Mouse (Mus musculus) small intestine, adult 2 months (tissue): ENCODE measurements around the gene Abo. TPM values are rescaled to one million over a fixed set of nuclear protein-coding genes. Genes with fewer than 3 reads are reported as not detected.

Experiments
- H3K27ac ChIP-seq: fragments of 200-500 bp; 2 replicates; pipeline ENCODE4 v1.5.1; 2012; ENCODE audit warnings: low read depth, low read length, control low read depth, inconsistent platforms; ENCODE audit not compliant: insufficient read depth
- H3K27me3 ChIP-seq: fragments of 200-500 bp; 2 replicates; pipeline ENCODE4 v1.6.1; 2012; ENCODE audit warnings: mild to moderate bottlenecking, moderate library complexity, low read length, inconsistent platforms; ENCODE audit not compliant: control insufficient read depth, insufficient read depth
- H3K36me3 ChIP-seq: fragments of 200-500 bp; 2 replicates; pipeline ENCODE4 v1.6.1; 2012; ENCODE audit warnings: mild to moderate bottlenecking, low read length, control low read depth, inconsistent platforms; ENCODE audit not compliant: control insufficient read depth, insufficient read depth
- H3K4me1 ChIP-seq: fragments of 200-500 bp; 2 replicates; pipeline ENCODE4 v1.6.1; 2012; ENCODE audit warnings: low read length, inconsistent platforms, mixed read lengths; ENCODE audit not compliant: control insufficient read depth, insufficient read depth, insufficient read length
- H3K4me3 ChIP-seq: fragments of 200-500 bp; 2 replicates; pipeline ENCODE4 v1.5.1; 2012; ENCODE audit warnings: low read depth, mild to moderate bottlenecking, control low read depth, inconsistent platforms, low read length, moderate library complexity
- CTCF ChIP-seq: fragments of 200-500 bp; IDR thresholded peaks from 2 replicates; pipeline ENCODE4 v1.5.1; 2012; ENCODE audit warnings: low read depth, mild to moderate bottlenecking, control low read depth, inconsistent platforms, low read length, moderate library complexity, mixed read lengths; ENCODE audit not compliant: insufficient replicate concordance, insufficient read length; ENCODE audit errors: extremely low read depth
- POLR2A ChIP-seq: fragments of 200-500 bp; IDR thresholded peaks from 2 replicates; pipeline ENCODE4 v1.6.1; 2012; ENCODE audit warnings: low read depth, mild to moderate bottlenecking, control low read depth, inconsistent platforms, low read length, moderate library complexity
- WGBS: fragments of 180-500 bp; shearing (Covaris S2); methylation state at CpG from one replicate; pipeline ENCODE4 v1.1.7; 2018; 5-methylcytosine and 5-hydroxymethylcytosine counted together
- polyA plus RNA-seq: library from polyadenylated mRNA; depleted of rRNA; stranded (reverse); fragments of >200 nt; gene quantifications from 2 replicates; pipeline ENCODE4 v1.2.3, GENCODE M21; 2012

Abo gene
- polyA plus RNA-seq, 1 experiment = not detected

DNA sequence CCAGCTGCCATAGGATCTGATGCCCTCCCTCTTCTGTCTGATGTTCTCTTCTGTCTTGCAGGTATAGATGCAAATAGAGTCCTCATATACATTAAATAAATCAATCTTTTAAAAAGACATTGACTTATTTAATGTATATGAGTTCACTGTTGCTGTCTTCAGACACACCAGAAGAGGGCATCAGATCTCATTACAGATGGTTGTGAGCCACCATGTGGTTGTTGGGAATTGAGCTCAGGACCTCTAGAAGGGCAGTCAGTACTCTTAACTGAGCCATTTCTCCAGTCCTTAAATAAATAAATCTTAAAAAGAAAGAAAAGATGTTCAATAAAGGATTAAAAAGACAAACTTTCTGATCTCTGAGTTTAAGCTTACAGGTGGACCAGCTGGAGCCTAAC lies 44.6 kb upstream of the Abo start:
- Histone ChIP-seq H3K27ac (no peak overlapping the region), H3K4me3 (no peak overlapping the region), H3K27me3 (no peaks in the 10 kb centered on the region), H3K36me3 (peaks cover 28% of the 10 kb centered on the region), H3K4me1 (peaks cover 12% of the 10 kb centered on the region)
- TF ChIP-seq POLR2A (no peak), CTCF (no peak)

DNA sequence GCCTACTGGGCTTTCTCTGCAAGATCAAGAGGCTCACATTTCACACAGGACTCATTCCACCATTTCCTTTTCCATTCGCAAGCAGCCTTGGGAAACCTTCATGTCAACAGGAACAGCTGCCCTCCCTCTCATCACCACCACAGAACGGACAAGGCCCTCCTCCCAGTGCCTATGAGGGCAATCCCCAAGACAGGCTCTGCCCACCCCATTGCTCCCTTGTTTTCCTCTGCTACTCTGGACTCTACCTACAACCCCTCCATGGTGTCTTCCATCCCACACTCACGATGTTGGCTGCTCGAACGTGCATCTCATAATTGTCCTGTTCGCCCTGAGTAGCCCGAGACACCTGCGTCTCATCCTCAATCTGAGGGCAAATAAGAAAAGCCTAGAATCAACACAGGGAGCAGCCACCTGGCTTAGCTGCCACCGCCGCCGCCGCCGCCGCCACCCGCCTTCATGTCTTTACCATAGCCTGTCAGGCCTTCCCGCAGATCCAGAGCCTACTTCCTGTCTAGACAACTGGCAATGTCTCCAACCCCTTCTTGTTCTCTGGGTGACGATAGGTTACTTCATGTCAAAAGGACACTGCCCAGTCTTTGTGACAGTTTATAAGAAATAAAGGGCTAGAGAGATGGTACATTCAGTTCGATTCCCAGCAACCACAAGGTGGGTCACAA lies 44.1 kb upstream of the Abo start:
- WGBS = 35% methylated on average over 18 of the region's 18 CpGs
- Histone ChIP-seq H3K4me3 (peak overlapping the region; percentile 32), H3K27me3 (no peaks in the 10 kb centered on the region), H3K4me1 (peaks cover 12% of the 10 kb centered on the region), H3K27ac (no peak overlapping the region), H3K36me3 (peaks cover 26% of the 10 kb centered on the region)
- no peak for TF ChIP-seq CTCF
- TF ChIP-seq POLR2A = no peak

GRCm38 (mm10) chr2:26907109-26907508 lies 42.3 kb upstream of the Abo start:
- H3K4me1 ChIP-seq = peaks cover 17% of the 10 kb centered on the region
- no peak overlapping the region for H3K4me3 ChIP-seq
- 17% methylated on average over 4 of the region's 4 CpGs for WGBS
- no peaks in the 10 kb centered on the region for H3K27me3 ChIP-seq
- TF ChIP-seq POLR2A (no peak), CTCF (peak; percentile 90; the same call in 1 of the 2 replicates)
- H3K27ac ChIP-seq = no peak overlapping the region
- H3K36me3 ChIP-seq = peaks cover 10% of the 10 kb centered on the region

DNA sequence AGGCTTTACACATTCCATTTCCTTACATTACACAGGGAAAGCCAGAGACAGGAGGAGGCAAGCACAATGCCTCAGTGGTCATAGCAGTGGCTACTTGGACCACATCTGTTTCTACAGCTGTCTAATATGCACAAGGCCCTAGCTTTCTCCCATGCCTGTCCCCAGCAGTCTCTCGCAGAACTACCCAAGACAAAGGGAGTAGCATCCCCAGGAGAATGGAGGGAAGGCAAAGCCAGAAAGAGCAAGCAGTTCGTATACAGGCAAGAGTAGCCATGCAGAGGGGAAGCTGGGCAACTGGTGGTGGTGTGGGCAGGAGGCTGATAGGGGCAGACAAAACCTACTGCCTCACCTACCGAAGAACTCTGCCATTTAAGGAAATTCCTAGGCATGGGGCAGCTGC lies 41.7 kb upstream of the Abo start:
- H3K4me1 ChIP-seq = peaks cover 15% of the 10 kb centered on the region
- H3K36me3 ChIP-seq = peaks cover 5% of the 10 kb centered on the region
- no peak for TF ChIP-seq POLR2A
- no peak for TF ChIP-seq CTCF
- WGBS = 94% methylated on average over 3 of the region's 3 CpGs
- H3K27me3 ChIP-seq = no peaks in the 10 kb centered on the region
- H3K4me3 ChIP-seq = no peak overlapping the region
- no peak overlapping the region for H3K27ac ChIP-seq

DNA sequence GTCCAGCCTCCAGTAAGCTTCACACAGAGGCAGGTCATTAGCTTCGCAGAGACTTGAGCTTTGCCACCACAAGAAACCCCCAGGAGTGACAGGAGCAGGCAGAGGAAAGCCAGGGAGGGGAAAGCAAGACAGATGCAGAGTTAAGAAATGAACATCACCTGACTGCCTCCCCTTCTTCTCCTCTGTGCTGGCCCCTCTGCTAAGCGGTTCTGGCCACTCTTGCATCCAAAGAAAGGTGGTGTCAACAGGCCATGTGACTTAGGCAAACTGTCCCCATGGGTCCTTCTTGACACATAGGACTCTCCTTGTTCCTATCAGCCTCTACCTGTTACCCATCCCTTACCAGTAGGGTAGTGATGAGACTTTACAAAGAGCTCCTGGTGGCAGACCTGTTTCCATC lies 41.2 kb upstream of the Abo start:
- Histone ChIP-seq H3K27me3 (no peaks in the 10 kb centered on the region), H3K27ac (no peak overlapping the region), H3K4me3 (no peak overlapping the region), H3K36me3 (peaks cover 5% of the 10 kb centered on the region), H3K4me1 (peaks cover 15% of the 10 kb centered on the region)
- TF ChIP-seq CTCF (no peak), POLR2A (no peak)
- 99% methylated on average over 2 of the region's 2 CpGs for WGBS

DNA sequence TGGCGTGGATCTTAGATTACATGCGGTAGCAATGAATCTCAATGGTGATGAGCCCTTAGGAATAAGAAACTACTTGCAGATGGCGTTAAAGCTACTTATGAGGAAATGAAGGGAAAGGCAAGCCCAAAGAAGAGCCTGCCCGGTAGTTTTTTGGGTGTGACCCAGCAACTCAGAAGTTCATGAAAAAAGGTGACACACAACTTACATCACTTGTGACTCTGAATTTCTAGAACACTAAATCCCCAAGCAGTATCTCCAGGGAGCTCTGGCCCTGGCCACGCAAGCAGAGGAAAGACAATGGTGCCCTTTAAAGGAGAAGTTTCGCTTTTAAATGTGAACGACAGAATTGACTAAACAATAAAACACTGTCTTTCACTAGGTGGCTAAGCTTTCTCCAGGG lies 38.5 kb upstream of the Abo start:
- TF ChIP-seq POLR2A (no peak), CTCF (no peak)
- H3K36me3 ChIP-seq = peaks cover 17% of the 10 kb centered on the region

DNA sequence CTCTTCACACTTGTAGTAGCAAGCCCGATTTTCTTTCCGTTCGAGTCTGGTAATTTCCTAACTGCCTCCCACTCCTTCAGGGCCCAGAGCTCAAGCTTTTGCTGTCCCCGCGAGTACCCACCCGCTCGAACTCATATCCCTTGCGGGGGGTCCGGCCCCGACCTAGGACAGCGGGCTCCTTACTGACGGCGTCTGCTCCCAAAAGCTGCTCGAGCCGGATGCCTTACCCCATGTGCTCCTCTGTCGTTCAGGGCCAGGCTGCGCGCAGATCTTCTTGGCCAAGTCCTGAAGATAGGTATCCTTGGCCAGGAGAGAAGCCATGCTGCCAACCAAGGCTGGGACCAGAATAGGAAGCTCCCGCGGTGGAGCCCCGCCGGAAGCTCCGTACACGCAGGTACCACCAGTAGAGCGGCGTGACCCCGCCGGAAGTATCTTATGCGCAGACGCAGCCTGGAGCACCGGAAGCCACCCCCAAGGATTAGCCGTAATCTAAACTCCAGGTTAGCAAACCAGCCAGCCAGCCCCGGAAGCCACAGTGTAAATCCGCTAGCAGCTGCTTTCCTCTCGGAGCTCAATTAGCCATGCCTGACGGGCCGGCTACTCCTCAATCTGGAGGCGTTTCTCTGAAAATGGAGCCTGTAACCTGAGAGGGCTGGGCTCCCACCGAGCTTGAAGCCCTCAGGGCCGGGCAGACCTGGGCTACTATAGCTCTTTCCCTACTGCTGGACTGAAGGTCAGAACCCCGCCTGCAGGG lies 37.9 kb upstream of the Abo start, which contains the start of gene Surf6:
Gene Surf6 (minus strand): TSS at position 413 of the 754 bp plus-strand sequence.
- peak within 1 kb of the TSS; percentile 87 for H3K27ac ChIP-seq
- peak within 1 kb of the TSS; percentile 97 for H3K4me3 ChIP-seq
- H3K4me1 ChIP-seq = peaks cover 6% of the 10 kb centered on the region; the same call in 1 of the 2 replicates
- no peaks in the 10 kb centered on the region for H3K27me3 ChIP-seq
- WGBS = under 1% methylated on average over 41 of the region's 41 CpGs
- TF ChIP-seq POLR2A (peak; percentile 56), CTCF (0 out of 2 replicates have a peak, but pooled peaks have one; percentile 11)
- peaks cover 17% of the 10 kb centered on the region for H3K36me3 ChIP-seq

More for the DNA sequence above, 38.5 kb upstream of the Abo start:
- Histone ChIP-seq H3K4me1 (peaks cover 6% of the 10 kb centered on the region; the same call in 1 of the 2 replicates), H3K27me3 (no peaks in the 10 kb centered on the region), H3K27ac (peak overlapping the region; percentile 87), H3K4me3 (peak overlapping the region; percentile 97)
- 4% methylated on average over 7 of the region's 7 CpGs for WGBS
